Mouse (Mus musculus): ENCODE data around the gene Cdh1. TPM values are rescaled to one million over a fixed set of nuclear protein-coding genes. Genes with fewer than 3 reads are reported as not detected.

Cdh1 gene
- total RNA-seq, 1 experiment, result 254 TPM

DNA sequence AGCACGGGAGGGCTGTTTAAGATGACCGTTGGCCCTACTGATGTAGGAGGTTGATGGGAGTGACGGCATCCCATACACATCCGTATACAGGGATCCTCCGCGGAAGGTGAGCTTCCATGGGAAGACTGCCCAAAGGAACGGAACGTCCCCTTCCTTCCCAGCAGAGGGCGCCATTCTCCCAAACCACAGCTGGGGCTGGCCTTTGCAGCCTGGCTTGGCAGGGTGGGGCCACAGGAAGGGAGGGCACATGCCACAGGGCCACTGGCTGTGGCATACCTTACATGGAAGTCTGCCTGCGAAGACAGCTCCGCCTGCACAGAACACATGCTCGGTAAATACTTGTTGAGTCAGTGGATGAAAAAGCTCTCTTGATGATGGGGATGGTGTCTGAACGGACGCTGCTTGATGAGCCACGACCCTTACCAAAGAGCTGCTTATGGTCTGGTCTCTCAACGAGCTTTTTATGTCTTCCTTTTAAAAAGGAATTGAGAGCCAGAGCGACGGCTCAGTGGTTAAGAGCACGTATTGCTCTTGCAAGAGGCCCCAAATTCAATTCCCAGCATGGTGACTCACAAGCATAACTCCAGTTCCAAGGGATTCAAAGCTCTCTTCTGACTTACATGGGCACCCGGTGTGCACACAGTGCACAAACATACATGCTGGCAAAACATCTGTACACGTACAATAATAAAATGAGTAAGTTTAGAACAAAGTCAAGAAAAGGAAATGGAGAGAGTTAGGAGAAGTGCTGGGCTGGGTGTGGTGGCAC, 41.9 kb upstream of the Cdh1 start:
- Histone ChIP-seq H3K9me3 (ENCODE audit: control insufficient read depth, insufficient read depth, low read depth, low read length) (no peaks in the 10 kb centered on the region), H3K36me3 (ENCODE audit: control insufficient read depth, insufficient read depth, low read length, poor library complexity, severe bottlenecking) (no peaks in the 10 kb centered on the region), H3K4me3 (ENCODE audit: insufficient read depth in 1 of 2, low read depth in 1 of 2, low read length in 2 of 2, poor library complexity in 1 of 2, severe bottlenecking in 1 of 2) (no peak overlapping the region), H3K27ac (ENCODE audit: insufficient read depth, low read depth, low read length, poor library complexity, severe bottlenecking) (no peak overlapping the region), H3K9ac (ENCODE audit: insufficient read depth, low read depth, low read length, poor library complexity, severe bottlenecking) (no peak overlapping the region), H3K4me1 (ENCODE audit: control insufficient read depth in 2 of 2, insufficient read depth in 2 of 2, low read length in 2 of 2, poor library complexity in 1 of 2) (peaks cover 3 to 20% of the 10 kb centered on the region in 2 experiments; a peak in 3 of 4 replicates)
- TF ChIP-seq ZNF384 (IDR thresholded peaks at IDR 0.05; ENCODE audit: low read depth, low read length), result no peak
- no peak for TF ChIP-seq MAFK (IDR thresholded peaks at IDR 0.05; ENCODE audit: insufficient read depth, low read depth, low read length)
- no peak for TF ChIP-seq CHD2 (IDR thresholded peaks at IDR 0.05; ENCODE audit: low read depth, low read length)
- peak; percentile 95 for TF ChIP-seq ZC3H11A (IDR thresholded peaks at IDR 0.05; ENCODE audit: borderline replicate concordance, low read depth, low read length)
- in situ Hi-C loops (cut with MboI; ENCODE audit: low sequenced_read_pairs in 2 of 2, unreplicated experiment in 2 of 2), result no loop called here
- peak; percentile 88 for DNase-seq (ENCODE audit: low read depth, low spot score)

DNA sequence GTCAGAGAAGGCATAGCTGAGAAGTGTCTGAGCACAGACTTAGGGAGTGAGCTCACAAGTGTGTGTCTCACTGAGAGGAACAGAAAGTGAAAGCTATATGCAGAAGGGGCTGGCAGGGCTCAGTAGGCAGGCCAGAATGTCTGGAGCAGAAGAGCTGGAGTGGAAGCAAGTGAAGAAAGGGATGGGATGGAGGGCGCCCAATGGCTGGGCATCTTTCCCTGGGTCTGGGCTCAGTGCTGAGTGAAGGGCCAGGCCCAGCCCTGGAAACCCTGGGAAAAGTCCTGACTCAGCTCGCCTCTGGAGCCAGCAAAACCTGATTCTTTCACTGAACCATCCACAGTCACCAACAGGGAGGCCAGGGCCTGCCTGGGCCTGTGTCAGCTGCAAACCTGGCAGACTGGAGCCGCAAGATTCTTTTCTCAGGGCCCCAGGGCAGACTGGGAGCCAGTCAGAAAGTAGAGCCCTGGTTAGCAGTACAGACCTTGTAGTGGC, 39.4 kb upstream of the Cdh1 start:
- peak overlapping the region; percentile 16 for H3K27ac ChIP-seq (ENCODE audit: insufficient read depth, low read depth, low read length, poor library complexity, severe bottlenecking)
- in situ Hi-C loops (cut with MboI; ENCODE audit: low sequenced_read_pairs in 2 of 2, unreplicated experiment in 2 of 2), result no loop called here

DNA sequence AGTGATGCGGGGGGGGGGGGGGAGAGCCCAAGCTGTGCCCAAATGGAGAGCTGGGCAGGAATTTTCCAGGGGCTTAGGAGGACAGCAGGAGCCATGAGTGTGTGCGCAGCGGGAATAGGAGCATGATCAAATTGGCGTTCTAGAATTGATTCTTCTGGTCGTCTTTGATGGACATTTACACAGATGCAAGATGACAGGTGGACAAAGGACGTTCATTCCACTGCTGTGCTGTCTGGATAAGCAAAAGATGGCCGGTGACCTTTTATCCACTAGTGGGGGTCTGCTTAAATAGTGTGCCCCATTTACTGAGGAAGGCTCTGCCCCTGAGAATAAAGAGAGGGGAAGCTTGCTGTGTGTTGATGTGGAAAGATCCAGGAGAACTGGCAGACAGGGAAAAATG, 34.1 kb upstream of the Cdh1 start:
- Histone ChIP-seq H3K27ac (ENCODE audit: insufficient read depth, low read depth, low read length, poor library complexity, severe bottlenecking) (no peak overlapping the region), H3K9me3 (ENCODE audit: control insufficient read depth, insufficient read depth, low read depth, low read length) (no peaks in the 10 kb centered on the region), H3K36me3 (ENCODE audit: control insufficient read depth, insufficient read depth, low read length, poor library complexity, severe bottlenecking) (no peaks in the 10 kb centered on the region), H3K4me1 (ENCODE audit: control insufficient read depth in 2 of 2, insufficient read depth in 2 of 2, low read length in 2 of 2, poor library complexity in 1 of 2) (no peaks in the 10 kb centered on the region; a peak in 1 of 4 replicates), H3K9ac (ENCODE audit: insufficient read depth, low read depth, low read length, poor library complexity, severe bottlenecking) (no peak overlapping the region), H3K4me3 (ENCODE audit: insufficient read depth in 1 of 2, low read depth in 1 of 2, low read length in 2 of 2, poor library complexity in 1 of 2, severe bottlenecking in 1 of 2) (no peak overlapping the region)
- no peak for TF ChIP-seq MAFK (IDR thresholded peaks at IDR 0.05; ENCODE audit: insufficient read depth, low read depth, low read length)
- no peak for TF ChIP-seq ZC3H11A (IDR thresholded peaks at IDR 0.05; ENCODE audit: borderline replicate concordance, low read depth, low read length)
- no peak for TF ChIP-seq HCFC1 (IDR thresholded peaks at IDR 0.05; ENCODE audit: borderline replicate concordance, insufficient read depth, low read length)
- no peak for TF ChIP-seq CHD2 (IDR thresholded peaks at IDR 0.05; ENCODE audit: low read depth, low read length)
- TF ChIP-seq ZNF384 (IDR thresholded peaks at IDR 0.05; ENCODE audit: low read depth, low read length), result no peak
- in situ Hi-C loops (cut with MboI; ENCODE audit: low sequenced_read_pairs in 2 of 2, unreplicated experiment in 2 of 2), result loop anchor here in 1 of 2 experiments (5.0 kb wide), 1 partner anchor 78 kb away; no protein-coding TSS in a partner anchor
- DNase-seq (ENCODE audit: low read depth, low spot score), result no peak

More for the DNA sequence above, 39.4 kb upstream of the Cdh1 start:
- H3K9ac ChIP-seq (ENCODE audit: insufficient read depth, low read depth, low read length, poor library complexity, severe bottlenecking), result no peak overlapping the region
- H3K4me3 ChIP-seq (ENCODE audit: insufficient read depth in 1 of 2, low read depth in 1 of 2, low read length in 2 of 2, poor library complexity in 1 of 2, severe bottlenecking in 1 of 2), result no peak overlapping the region
- H3K4me1 ChIP-seq (ENCODE audit: control insufficient read depth in 2 of 2, insufficient read depth in 2 of 2, low read length in 2 of 2, poor library complexity in 1 of 2), result peaks cover 0 to 18% of the 10 kb centered on the region in 2 experiments; a peak in 3 of 4 replicates
- H3K36me3 ChIP-seq (ENCODE audit: control insufficient read depth, insufficient read depth, low read length, poor library complexity, severe bottlenecking), result no peaks in the 10 kb centered on the region
- H3K9me3 ChIP-seq (ENCODE audit: control insufficient read depth, insufficient read depth, low read depth, low read length), result no peaks in the 10 kb centered on the region
- DNase-seq (ENCODE audit: low read depth, low spot score), result no peak
- TF ChIP-seq CHD2 (IDR thresholded peaks at IDR 0.05; ENCODE audit: low read depth, low read length) (no peak), ZC3H11A (IDR thresholded peaks at IDR 0.05; ENCODE audit: borderline replicate concordance, low read depth, low read length) (no peak), MAFK (IDR thresholded peaks at IDR 0.05; ENCODE audit: insufficient read depth, low read depth, low read length) (peak; percentile 42; the same call in 1 of the 2 replicates), HCFC1 (IDR thresholded peaks at IDR 0.05; ENCODE audit: borderline replicate concordance, insufficient read depth, low read length) (no peak)

DNA sequence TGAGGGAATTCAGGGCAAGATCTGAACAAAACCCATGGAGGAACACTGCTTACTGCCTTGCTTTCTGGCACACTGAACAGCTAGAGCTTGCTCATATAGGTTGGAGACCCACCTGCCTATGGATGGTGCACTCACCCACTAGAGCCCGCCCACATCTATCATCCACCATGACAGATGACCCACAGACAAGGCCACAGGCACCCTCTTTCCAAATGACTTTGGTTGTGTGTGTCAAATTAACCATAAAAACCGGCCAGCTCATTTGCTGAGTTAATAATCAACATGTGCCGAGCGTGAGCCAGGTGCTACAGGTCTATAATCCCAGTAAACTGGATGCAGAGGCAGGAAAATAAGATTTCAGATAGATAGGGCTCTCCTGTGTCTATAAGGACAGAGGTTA, 32.8 kb upstream of the Cdh1 start:
- Histone ChIP-seq H3K27ac (ENCODE audit: insufficient read depth, low read depth, low read length, poor library complexity, severe bottlenecking) (no peak overlapping the region), H3K4me1 (ENCODE audit: control insufficient read depth in 2 of 2, insufficient read depth in 2 of 2, low read length in 2 of 2, poor library complexity in 1 of 2) (no peaks in the 10 kb centered on the region), H3K9ac (ENCODE audit: insufficient read depth, low read depth, low read length, poor library complexity, severe bottlenecking) (no peak overlapping the region), H3K9me3 (ENCODE audit: control insufficient read depth, insufficient read depth, low read depth, low read length) (no peaks in the 10 kb centered on the region), H3K36me3 (ENCODE audit: control insufficient read depth, insufficient read depth, low read length, poor library complexity, severe bottlenecking) (no peaks in the 10 kb centered on the region), H3K4me3 (ENCODE audit: insufficient read depth in 1 of 2, low read depth in 1 of 2, low read length in 2 of 2, poor library complexity in 1 of 2, severe bottlenecking in 1 of 2) (no peak overlapping the region)
- TF ChIP-seq MAFK (IDR thresholded peaks at IDR 0.05; ENCODE audit: insufficient read depth, low read depth, low read length), result no peak
- no peak for TF ChIP-seq HCFC1 (IDR thresholded peaks at IDR 0.05; ENCODE audit: borderline replicate concordance, insufficient read depth, low read length)
- no peak for DNase-seq (ENCODE audit: low read depth, low spot score)
- in situ Hi-C loops (cut with MboI; ENCODE audit: low sequenced_read_pairs in 2 of 2, unreplicated experiment in 2 of 2), result loop anchor here in 1 of 2 experiments (5.0 kb wide), 1 partner anchor 67 kb away; no protein-coding TSS in a partner anchor
